Mouse (Mus musculus) adrenal gland, postnatal 10 days (tissue): Measurements from ENCODE around the gene Osbp. TPM values are rescaled to one million over a fixed set of nuclear protein-coding genes. Genes with fewer than 3 reads are reported as not detected.
"Not testable (repeated sequence)": the region's sequence is repeated elsewhere in the genome, so short reads cannot be mapped to it uniquely, and the experiment has no call there.

Experiments
- DNase-seq: peaks from one replicate; pipeline ENCODE4 v3.0.0; 2021; ENCODE audit warnings: mixed read lengths
- long read RNA-seq, 2 experiments: library from polyadenylated mRNA; stranded (forward); transcript quantifications; one replicate each; pipeline ENCODE4 v2.0.0; 2021
- total RNA-seq, 2 experiments: library from RNA; stranded (reverse); gene quantifications; 2 replicates each; pipeline ENCODE4 v1.2.3; 2021

The Osbp gene
- 10 to 100 TPM; 60.8 to 65.6 TPM for total RNA-seq
- long read RNA-seq, experiment 1, full-length matches to known transcripts, result 11 of 20 reads
- long read RNA-seq, experiment 1, partial matches to known transcripts, result 4 of 20 reads
- long read RNA-seq, experiment 1, other reads (novel, unspliced or antisense), result 5 of 20 reads
- long read RNA-seq, experiment 2, full-length matches to known transcripts, result 19 of 24 reads
- long read RNA-seq, experiment 2, partial matches to known transcripts, result 2 of 24 reads
- long read RNA-seq, experiment 2, other reads (novel, unspliced or antisense), result 3 of 24 reads

- DNase-seq, result peak; percentile 99
Observed at GRCm38 (mm10) chr19:11965023-11965942, at the start of gene Osbp. Gene Osbp, plus strand, starts transcription at chr19:11965941.

- no peak for DNase-seq
Observed at GRCm38 (mm10) chr19:11922068-11922467, 43.7 kb upstream of the Osbp start.

- DNase-seq, result not testable (repeated sequence)
Observed at GRCm38 (mm10) chr19:11922515-11922914, 43.2 kb upstream of the Osbp start.

- no peak for DNase-seq
Observed at GRCm38 (mm10) chr19:11926380-11926779, 39.4 kb upstream of the Osbp start.

DNA sequence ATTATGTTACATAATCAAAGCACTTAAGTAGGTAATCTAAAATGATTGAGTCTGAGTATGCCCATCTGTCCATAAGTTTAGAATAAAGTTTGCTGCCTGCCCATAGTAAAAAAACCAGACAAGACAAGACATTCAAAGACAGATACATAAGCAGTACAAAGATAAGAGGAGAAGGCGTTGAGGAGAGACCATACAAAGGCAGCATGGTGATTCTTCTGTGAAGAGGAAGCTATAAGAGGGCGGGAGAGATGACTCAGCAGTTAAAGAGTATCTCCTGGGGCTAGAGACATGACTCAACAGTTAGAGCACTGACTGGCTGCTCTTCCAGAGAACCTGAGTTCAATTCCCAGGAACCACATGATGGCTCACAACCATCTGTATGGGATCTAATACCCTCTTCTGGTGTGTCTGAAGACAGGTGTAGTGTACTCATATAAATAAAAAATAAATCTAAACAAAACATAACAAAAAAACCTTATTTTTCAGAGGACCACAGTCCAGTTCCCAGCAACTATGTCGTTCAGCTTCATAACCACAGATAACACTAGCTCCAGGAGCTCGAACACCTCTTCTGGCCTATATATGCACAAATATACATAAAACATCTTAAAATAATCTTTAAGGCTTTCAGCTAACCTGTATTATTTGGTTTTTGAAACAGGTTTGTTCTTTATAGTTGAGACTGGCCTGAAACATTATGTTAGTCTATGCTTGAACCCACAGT lies 37.6 kb upstream of the Osbp start:
- DNase-seq, result no peak

DNA sequence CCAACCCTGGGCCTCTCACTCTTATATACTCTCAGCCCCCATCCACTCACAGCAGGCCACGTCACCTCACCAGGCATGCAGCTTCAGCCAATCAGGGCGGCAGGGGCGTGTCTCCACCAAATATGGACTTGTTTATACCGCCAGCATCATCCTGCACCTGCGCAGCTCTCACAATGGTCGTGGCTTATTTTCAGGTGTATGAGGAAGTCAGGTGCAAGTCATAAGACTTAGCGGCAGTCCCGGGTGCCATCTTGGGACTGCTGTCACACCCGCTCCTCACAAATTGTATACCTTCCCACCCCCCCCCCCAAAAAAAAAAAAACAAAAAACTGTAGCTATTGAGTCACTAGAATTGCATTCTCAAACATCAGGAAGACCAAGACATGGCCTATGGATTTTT lies 19.3 kb upstream of the Osbp start:
- not testable (repeated sequence) for DNase-seq

DNA sequence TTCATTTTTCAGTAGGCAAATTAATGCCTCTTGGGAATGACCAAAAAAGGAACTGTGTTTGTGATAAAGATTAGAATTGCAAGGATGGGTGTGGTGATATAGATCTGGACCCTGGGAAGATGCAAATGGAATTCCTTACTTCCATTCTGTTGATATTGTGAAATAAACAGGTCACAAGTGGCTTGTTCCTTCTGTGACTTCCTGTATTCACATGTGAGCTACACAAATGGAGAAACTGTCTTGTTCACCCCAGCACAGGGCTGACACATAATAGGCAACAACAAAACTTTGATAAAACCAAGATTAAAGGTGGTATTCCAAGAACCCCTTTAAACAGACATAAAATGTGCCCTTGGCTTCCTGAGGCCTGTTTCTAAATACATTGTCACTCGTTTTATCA lies 15.9 kb upstream of the Osbp start:
- DNase-seq, result no peak

DNA sequence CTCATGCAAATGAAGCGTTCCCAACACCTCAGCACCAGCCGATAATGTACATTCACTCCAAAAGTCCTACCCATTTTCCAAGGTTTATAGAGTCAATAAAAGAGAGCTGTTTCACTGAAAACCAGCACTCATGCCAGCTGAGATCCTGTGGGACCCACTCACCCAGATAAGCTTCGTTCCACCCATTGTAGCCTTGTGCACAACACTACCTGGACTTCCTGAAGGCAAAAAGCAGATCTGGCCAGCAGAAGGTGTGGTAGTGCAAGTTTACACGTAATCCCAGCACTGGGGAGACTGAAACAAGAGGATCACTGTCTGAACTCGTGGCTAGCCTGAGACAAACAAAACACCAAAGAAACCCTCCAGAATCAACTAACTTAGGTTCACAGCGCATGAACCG lies 15.0 kb upstream of the Osbp start:
- no peak for DNase-seq

DNA sequence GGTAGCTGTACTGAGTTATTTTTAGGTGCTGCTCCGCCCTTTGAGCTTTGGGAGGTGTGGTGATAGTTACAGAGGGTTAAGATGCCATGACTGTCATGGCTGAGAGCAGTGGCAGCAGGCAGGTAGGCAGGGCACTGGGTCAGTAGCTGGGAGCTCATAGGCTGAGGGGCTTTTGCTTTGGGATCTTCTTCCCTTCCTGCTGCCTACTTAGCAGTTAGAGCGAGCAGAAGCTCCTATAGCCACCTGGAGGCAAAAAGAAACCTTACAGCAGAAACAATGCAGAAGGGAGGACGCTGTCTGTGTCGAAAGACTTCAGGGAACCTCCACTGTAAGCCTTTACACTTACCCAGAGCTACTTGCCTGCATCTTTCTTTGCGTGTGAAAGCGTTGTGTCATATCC lies 11.5 kb upstream of the Osbp start:
- no peak for DNase-seq

- DNase-seq, result no peak
Observed at GRCm38 (mm10) chr19:11956636-11957035, 9.1 kb upstream of the Osbp start.

DNA sequence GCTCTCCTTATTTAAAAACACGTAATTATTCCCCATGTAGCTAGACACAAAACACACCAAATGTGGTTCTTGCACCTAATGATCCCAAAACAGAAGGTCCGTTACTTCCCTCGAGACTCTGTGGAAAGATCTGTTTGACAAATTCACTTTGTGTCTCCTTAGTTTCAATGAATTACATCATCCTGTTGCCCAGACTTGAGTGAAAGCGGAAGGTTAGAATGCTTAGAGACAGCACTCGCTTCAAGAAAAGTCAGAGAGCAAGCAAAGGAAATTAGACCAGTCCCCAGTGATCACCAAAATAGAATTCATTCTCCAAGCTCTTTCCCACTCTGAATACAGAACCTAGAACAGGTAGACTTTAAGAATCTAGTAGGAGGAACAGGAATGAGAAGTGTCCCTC lies 8.3 kb upstream of the Osbp start:
- no peak for DNase-seq

- DNase-seq, result no peak
Observed at GRCm38 (mm10) chr19:11957846-11958245, 7.9 kb upstream of the Osbp start.

GRCm38 (mm10) chr19:11964266-11964665 lies 1.5 kb upstream of the Osbp start:
- DNase-seq, result no peak

DNA sequence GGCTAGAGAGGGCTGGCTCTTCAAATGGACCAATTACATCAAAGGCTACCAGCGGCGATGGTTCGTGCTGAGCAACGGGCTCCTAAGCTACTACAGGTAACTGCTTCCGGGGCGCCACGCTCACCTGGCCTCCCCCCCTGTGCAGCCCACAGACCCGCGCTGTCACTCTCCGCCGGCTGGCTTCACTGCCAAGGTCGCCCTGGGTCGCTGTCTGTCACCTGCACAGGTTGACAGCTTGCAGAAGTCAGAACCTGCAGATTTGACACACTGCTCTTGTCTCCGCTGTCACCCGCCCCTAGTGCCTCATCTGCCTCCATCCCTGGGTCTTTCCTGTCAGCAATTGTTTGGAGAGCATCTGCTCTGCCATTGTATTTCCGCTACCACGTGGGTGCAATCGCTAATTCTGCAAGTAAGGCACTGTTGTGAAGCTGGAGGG lies 478 bp downstream of the Osbp start:
- peak; percentile 43 for DNase-seq

DNA sequence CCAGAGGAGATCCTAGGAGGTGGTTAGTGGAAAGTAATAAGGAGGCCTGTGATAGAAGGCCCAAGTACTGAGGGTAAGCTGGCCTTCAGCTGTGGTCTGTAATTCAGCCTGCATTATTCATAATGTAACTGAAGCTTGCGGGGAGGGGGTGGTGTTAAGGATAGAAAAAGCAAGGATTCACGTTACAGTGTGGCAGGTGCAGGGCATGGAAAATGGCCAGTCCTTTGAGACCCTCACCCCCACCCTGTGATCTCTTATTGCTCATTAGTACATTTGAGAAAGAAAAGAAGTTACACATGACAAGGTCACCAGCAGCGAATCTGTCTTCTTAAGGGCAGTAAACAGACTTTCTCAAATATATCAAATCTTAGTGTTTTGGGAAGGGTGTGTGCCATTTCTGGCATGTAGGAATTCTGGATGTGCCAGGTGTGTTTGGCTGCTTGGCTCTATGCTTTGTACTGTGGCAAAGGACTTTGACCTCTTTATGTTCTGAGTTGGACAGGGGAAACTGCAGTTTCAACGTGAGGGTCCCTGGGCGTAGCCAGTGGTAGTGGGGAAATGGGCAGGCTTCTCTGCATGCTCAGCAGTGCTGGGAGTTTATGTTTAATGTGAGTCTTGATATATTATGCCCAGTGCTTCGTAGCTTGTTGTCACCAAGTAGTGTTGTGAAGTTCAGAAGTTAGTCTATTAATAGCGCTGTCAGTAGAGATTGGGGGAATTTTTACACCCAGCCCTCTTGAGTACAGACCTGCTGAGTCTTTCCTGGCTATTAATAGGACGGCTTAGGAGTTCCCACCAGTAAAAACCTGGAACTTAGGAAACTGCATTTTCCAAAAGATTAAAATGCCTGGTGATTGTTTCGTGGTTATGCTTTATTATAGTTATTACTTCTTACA lies 3.7 kb downstream of the Osbp start:
- no peak for DNase-seq

GRCm38 (mm10) chr19:11973511-11974222 lies 7.9 kb downstream of the Osbp start:
- peak; percentile 22 for DNase-seq

DNA sequence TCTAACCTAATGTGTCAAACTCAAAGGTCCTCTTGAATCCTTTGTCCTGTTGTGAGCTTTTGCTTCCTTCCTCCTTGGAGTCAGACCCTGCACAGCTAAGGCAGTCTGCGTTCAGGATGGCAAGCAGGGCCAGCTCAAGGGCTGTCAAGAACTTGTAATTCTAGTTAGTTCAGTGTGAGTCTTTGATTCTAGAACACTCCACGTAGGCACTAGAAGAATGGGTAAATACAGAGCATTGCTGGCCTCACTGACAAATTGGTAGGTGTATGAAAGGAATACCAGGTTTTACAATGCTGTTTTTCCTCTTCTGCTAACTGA lies 8.4 kb downstream of the Osbp start:
- DNase-seq, result no peak

DNA sequence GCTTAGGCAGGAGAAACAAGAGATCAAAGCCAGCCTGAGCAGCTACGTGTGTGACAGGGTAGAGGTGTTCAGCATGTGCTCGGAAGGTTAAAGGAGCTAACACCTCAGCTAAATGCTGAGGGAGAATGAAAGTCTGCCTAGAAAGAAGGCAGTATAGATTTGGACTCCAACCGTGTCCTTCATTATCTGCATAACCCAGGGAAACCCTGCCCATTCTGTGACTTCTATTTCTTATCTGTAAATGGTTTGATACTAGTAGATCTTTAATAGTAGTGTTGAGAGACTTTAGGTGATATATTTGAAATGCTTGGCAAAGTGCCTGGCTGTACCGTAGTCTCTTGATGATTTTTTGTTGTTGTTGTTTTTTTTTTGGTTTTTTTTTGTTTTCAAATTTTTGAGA lies 9.9 kb downstream of the Osbp start:
- DNase-seq, result no peak

GRCm38 (mm10) chr19:11977363-11977762 lies 11.6 kb downstream of the Osbp start:
- peak; percentile 28 for DNase-seq

DNA sequence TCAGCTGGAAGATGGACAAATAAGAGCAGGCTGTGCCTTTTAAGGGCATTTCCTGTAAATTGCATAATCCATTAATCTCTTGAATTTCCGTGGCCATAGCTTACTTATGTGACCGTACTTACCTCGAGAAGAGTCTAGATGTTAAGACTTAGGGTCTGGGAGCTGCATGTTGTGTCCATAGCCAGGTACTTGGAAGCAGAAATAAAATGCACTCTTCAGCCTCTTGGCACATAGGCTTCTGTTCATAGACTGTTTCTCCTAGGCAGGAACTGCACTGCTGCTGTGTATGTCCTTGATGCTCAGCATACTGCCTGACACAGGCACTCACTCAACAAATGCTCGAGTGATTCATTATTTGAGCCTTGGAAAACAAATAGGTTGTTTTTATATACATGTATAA lies 14.7 kb downstream of the Osbp start:
- DNase-seq, result no peak

- not testable (repeated sequence) for DNase-seq
Observed at GRCm38 (mm10) chr19:11984614-11985013, 18.9 kb downstream of the Osbp start.
